Mouse (Mus musculus) NIH3T3 (cell line): ENCODE measurements around the gene Tmem72.

ENCODE experiments used
- DNase-seq: peaks from one replicate; pipeline ENCODE4 v3.0.0-alpha.2; 2012; ENCODE audit warnings: low read depth

Gene Tmem72

GRCm38 (mm10) chr6:116679563-116680288 lies 37.0 kb downstream of the Tmem72 start:
- DNase-seq = no peak

GRCm38 (mm10) chr6:116677321-116677720 lies 39.4 kb downstream of the Tmem72 start:
- no peak for DNase-seq

DNA sequence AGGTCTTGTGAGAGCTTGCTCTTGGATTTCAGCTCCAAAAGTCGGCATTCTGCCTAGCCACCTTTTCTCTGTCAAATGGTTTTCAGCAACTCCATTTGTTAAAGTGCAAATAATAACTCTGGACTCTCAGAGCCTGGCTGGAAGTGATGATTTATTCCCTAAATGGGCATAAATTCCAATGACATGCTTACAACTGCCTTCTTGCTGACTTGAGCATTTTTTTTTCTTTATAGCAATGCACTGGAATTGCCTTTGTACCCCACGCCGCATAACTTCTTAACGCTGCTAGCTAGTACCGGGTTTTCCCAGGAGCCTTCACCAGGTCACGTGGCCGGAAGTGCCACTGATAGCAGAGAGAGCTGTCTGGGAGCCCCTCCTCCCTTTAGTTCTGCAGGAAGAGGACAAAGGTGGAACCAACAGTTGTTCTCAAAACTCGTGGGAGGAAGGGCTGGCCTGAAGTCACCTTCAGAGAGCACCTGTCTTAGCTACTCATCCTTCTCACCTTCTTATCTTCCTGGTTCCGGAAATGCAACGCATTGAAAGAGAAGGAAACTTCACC lies 40.3 kb downstream of the Tmem72 start:
- peak; percentile 68 for DNase-seq

DNA sequence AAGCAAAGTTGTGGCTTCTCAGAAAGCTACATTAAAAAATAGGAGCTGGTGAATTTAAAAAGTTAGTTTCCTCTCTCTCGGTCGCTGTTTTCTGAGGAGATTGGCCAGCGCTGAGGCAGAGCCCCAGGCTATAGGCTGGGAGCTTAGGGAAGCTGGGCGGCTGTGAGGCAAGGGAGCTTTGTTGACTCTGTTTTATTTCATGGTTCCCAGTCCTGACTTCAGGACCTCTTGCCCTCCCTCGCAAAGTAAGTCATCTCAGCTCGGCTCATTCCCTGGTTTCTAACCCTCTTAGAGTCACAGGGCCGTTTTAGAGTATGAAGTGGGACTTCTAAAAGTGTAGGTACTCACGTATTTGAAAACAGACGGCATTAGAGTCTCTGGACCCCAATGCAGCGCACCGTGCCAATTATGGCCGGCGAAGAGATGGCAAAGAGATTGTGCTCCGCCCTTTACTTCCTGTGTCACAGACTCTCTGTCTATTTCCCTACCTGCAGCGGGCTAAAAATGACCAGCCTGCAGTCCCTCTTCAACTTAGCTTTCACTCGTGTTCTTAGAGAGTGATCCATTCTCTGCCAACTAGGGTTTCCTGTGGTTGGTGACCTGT lies 42.3 kb downstream of the Tmem72 start:
- no peak for DNase-seq

DNA sequence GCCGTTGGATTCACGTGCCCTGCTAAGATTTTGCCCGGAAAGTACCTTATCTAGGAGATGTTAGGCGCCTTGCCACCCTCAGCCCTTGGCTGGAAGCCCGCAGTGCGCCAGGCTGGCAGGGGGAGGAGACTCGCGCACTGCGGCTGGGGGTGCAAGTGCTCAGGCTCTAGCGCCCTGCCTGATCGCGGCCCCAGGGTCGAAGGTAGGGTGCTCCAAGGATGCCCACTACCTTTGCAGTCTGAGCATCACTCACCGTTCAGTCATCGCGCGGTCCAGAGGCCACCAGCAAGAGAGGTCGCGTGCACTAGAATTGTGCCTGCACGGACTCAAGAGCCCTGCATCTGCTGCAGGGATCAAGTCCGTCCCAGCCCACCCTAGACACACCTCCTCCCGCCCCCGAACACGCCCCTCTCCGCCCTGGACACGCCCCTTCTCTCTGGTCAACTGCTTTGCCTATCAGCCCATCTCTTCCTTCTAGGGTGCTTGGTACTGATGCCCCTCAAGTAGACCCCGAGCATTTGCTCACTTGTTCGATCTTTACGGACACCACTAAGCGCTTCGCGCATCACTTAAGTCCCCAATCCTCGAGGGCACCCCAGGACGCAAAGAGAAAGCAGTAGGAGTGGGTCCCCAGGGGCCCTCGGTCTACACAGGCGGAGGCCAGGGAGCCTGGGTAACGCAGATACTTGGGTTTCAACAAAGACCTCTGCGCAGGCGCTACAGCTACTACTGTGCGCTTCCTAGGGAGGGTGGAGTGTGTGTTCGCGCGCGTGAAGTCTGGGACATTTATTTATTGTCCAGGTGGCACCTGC lies 43.0 kb downstream of the Tmem72 start, which contains the start of gene Rassf4:
TSS of gene Rassf4 (minus strand) at position 482 of the 812 bp plus-strand sequence.
- no peak for DNase-seq

DNA sequence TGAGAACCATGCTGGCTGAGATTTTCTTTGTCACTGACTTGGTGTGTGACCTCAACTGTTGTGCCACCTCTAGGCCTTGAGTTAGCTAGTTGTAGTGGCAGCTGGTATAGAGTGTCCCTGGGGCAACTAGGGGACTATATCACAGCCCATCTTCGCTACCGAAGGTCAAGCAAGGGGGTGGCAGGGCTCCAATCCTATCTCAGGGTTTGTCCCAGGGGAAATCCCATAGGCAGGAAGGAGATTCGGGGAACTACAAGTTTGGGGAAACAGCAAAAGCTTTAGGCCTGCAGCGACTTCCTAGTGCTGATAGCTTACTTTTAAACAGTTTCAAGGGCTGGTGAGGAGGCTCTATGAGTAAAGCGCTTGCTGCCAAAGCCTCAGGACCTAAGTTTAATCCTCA lies 44.4 kb downstream of the Tmem72 start:
- DNase-seq = no peak

DNA sequence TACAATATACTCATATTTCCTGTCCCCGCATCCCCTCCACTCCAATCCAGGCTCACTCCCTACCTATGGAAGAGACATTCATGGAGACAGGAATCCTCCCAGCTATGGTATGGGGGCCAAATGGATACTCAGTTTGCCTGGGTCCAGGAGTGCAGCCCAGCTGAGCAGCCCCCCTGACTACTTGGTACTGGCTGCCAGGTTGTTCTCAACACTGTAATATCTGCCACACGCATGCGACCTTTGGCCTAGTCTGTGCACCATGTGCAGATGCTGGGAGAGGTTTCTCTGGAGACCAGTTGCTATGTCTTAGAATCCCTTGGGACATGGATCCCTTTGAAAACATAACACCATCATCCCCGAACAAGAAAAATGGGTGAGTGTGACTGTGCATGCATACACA lies 44.9 kb downstream of the Tmem72 start:
- DNase-seq = no peak

GRCm38 (mm10) chr6:116671031-116671430 lies 45.7 kb downstream of the Tmem72 start:
- no peak for DNase-seq

GRCm38 (mm10) chr6:116670144-116670543 lies 46.6 kb downstream of the Tmem72 start:
- no peak for DNase-seq

GRCm38 (mm10) chr6:116668682-116669470 lies 47.8 kb downstream of the Tmem72 start:
- peak; percentile 66 for DNase-seq

DNA sequence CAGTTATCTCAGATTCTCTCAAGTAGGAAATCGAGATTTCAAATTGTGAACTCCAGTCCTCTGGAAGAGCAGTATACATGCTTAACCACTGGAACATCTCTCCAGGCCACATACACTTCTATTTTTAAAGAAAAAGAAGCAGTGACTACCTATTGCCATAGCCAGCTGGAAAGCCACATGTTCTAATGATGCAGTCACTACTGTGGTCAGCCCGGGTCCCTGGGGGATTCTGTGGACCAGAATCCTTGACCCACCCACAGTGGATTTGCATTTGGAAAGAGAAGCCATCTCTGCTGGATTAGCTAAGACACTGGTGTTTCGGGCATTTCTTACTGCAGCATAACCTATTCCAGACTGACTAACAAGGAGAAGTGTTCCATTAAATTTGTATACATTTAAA lies 49.3 kb downstream of the Tmem72 start:
- DNase-seq = no peak

GRCm38 (mm10) chr6:116666892-116667291 lies 49.8 kb downstream of the Tmem72 start:
- DNase-seq = no peak

DNA sequence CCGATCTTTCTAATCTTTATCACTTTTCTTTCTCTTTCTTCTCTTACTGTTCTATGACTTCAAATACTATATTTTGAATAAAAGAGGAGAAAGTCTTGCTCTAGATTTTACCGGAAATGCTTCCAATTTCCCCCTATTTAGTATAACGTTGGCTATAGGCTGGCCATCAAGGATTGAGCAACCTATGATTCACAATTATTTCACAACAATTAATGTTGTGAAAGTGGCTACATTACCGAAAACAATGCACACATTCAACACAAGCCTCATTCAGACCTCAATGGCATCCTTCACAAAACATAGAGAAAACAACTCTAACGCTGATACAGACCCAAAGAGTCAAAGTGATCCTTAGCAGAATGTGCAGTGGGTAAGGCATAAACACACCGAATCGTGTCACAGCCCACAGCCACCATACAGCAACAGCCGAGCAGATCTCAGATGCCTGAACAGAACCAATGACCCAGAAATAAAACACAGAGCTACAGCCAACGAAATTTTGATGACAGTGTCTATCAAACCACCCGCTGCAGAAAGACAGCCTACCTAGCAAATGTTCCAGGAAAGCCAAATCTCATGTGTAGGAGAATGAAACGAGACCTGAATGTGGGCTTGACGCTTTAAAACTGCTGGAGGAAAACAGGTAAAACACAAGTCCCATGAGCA lies 50.5 kb downstream of the Tmem72 start:
- DNase-seq = peak; percentile 56

GRCm38 (mm10) chr6:116664830-116665229 lies 51.9 kb downstream of the Tmem72 start:
- no peak for DNase-seq

- DNase-seq = no peak
Measured at GRCm38 (mm10) chr6:116664031-116664430, 52.7 kb downstream of the Tmem72 start.

DNA sequence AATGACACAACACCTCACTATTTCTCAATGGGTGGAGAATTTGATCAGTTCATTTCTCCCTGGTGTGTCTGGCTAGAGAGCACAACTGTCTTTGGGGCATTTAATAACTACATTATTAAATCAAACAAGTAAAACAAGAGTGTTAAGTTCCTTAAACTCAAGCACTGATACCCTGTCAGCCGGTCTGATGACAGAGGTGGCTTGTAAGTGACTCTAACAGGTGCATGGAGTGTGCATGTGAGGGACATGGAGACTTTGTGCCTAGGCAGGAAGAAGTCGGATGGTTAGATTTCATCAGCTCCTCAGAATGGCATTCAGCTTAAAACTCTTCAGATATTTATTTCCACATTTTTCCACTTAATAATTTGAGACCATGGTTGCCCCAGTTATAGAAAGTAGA lies 53.3 kb downstream of the Tmem72 start:
- no peak for DNase-seq

GRCm38 (mm10) chr6:116653684-116654454 lies 62.8 kb downstream of the Tmem72 start:
- peak; percentile 82 for DNase-seq

GRCm38 (mm10) chr6:116653191-116653590 lies 63.5 kb downstream of the Tmem72 start:
- no peak for DNase-seq

GRCm38 (mm10) chr6:116651437-116652118 lies 65.1 kb downstream of the Tmem72 start:
- DNase-seq = no peak

DNA sequence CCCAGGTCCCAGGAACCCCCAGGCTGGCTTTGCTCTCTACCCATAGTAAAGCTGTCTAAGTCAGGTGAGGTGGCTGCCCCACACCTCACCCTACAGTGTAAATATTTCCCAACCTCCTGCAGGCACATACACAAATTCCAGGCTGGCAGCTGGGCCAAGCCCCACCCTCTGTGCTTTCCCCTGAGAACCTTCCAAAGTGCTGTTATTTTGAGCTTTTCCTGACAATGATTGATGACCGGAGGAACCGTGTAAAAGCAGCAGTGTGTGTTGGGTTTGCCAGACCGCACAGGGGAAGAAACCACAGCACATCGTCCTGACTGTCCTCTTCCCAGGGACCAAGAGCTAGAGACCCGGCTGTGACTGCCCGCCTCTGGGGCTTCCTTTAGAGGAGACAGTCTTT lies 66.3 kb downstream of the Tmem72 start, which contains the start of gene Depp1:
TSS of gene Depp1 (plus strand) at position 204 of the 400 bp plus-strand sequence.
- peak; percentile 89 for DNase-seq
